Mouse (Mus musculus) 3T3-L1 (cell line): ENCODE measurements around the gene Rab3d.

Source experiments
- DNase-seq: peaks from one replicate; pipeline ENCODE4 v3.0.0-alpha.2; 2015; ENCODE audit warnings: low read depth, low spot score

The Rab3d gene

DNA sequence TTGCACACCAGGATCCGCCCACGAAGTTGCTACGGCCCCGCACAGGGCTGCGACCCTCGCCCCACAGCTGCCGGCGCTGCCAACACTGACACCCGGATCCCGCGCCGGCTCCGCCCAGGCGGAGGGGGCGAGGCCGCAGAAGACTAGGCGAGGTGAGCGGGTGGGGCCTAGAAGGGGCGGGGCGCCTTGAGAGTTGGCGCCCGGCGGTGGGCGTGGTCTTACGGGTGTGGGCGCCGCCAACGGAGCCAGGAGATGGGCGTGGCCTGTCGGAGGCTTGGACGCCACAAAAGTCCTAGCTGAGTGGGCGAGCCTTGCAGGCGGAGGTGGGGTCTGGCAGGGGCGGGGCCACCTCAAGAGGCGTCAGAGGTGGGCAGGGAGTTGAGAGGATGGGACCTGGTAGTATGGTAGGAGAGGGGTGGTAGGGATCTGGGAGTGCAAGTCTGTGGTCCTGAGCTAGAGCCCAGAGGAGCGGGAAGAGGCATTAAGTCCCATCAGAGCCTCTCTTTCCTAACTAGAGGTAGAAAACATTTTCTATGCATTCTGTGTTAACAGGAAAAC, at the start of gene Rab3d:
Rab3d (minus strand) TSS at position 158 of the 558 bp plus-strand sequence.
- DNase-seq = peak; percentile 85

DNA sequence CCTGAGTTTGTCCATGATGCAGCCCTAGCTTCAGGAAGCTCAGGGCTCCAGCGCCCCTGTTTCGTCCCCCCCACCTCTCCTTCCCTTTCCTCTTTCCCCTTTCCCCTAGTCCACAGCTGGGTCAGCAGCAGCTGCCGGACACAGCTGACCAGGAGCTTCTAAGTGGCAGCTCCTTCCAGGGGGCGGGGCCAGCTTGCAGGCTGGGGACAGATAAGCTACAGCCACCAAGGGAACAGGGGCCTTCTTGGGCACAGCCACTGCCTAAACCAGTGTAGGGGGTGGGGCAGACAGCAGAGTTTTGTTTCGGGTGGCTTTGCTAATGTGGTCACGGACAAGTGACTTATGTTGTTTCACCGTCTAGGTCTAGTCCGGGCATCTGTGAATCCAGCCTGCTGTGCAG, 45.4 kb upstream of the Rab3d start, which contains the start of gene Epor:
Epor (minus strand) TSS at position 90 of the 400 bp plus-strand sequence.
- no peak for DNase-seq

DNA sequence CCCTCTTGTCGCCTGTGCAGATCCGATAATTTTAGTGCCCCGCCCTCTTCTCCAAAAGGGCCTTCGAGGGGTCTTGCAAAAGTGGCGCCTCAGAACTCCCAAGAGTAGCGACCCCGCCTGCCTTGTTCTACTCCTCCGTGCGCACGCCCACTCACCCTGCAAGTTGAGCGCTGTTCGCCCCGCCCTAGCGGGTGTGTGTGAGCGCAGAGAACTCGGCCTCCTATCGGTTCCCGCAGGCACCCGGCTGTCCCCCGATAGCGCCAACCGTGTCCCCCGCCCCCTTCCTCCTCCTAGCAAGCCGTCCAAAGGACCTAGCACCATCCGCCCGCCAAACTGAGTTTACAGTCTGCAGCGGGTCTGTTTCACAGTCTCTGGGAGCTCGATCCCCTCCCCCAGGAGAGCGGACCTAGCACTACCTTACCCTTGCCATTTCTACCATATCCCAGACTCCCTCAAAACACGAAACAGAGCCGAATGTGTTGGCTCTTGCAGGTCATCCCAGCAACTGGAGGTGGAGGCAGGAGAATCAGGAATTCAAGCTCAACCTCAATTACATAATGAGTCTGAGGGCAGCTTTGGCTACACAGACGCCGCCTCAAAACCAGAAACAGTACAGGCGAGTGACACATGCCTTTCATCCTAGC, 44.5 kb upstream of the Rab3d start:
- DNase-seq = peak; percentile 55

DNA sequence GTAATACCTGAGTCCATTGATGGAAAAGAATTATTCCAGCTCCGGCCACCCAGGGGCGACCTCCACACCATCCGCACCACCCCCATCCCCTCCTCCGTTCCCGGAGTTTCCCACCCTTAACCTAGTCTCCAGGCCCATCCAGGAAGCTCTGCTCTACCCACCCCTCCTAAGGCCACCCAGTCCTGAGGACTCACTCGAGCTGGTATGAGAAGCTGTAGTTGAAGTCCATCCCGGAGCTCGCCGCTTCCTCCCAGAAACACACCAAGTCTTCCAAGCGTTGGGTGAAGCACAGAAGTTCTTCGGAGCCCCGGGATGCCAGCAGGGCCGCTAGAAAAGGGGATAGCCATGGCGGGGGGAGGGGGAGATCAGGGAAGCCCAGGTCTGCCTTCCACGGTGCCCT, 44.0 kb upstream of the Rab3d start:
- DNase-seq = no peak

DNA sequence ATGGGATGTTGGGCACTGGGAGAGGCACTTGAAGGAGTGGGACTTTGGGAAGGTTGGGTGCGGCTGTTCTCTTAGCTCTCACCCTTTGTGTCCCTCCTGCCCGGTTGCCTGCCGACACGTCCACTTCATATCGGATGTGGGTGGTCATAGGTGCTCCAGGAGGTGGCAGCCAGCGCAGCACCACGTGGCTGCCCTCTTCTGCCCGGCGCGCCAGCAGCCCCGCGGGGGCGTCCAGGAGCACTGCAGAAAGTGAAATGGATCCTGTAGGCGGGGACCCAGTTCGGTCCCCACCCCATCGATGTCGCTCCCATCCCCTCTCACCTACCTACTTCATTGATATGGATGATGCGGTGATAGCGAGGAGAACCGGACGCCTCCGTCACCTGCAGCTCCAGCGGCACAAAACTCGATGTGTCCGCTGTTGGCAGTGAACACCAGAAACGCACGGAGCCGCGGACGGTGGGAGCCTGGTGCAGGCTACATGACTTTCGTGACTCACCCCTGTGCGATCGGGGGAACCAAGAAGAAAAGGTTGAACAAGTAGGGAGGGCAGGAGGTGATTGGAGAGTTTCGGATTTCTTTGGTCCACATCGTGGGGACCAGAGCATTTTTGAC, 43.5 kb upstream of the Rab3d start:
- DNase-seq = no peak

DNA sequence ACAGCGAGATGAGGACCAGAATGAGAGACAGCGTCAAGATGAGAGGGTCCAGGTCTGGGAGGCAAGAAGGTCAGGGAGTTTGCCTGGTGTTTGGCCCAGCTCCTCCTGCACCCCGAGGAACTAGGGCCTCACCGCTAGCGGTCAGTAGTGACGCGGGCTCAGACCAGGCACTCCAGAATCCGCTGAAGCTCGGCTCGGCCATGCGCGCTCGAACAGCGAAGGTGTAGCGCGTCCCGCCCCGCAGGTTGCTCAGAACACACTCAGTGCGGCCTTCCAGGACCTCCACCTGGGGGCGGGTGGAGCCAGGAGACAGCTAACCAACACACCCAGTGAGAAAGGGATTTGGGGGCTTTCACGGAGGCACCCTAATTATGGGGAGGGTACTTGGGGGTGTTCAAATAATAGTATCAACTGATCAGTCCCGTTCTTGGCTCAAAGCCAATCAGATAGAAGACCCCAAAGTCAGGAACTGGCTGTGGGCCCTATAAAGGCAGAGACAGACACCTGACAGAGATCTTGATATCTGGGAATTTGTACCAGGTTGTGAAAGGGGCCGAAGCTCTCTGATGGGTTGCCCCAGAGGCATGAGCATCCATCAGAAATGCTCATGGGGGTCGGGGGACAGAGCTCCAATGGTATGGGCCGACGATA, 42.7 kb upstream of the Rab3d start:
- DNase-seq = no peak

DNA sequence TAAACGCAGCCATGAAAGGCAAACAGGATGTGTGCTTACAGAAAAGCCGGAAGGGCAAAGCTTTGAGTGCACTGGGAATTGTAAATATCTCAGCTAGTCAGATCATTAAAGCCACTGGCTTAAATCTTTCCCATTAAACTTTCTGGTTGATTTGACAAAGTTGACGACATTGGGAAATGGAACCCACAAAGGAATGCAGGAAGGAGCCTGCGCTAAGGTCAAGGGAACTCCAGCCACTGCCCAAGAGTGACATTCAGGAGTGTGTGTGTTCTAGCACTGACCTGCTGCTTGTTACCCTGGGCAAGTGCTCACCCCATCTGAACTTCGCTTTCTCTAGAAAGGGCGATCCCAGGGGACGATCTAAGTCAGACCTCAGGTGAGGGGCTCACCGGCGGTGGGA, 42.1 kb upstream of the Rab3d start:
- no peak for DNase-seq

DNA sequence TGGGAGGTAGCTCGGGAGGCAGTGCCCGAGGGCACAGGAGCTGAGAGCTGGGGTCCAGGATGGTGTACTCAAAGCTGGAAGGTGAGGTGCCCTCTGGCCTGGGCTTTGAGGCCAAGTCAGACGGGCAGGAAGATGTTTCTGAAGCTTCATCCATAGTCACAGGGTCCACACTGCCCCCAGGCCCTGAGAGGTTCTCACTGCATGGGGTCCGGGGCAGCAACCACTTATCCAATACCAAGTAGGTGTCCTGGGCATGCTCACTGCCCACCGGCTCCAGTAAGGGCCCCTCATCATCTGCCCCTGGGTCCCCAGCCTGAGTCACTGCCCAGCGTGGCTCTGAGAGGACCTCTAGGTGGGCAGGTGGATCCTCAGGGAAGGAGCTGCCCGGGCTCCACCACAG, 41.3 kb upstream of the Rab3d start:
- no peak for DNase-seq

DNA sequence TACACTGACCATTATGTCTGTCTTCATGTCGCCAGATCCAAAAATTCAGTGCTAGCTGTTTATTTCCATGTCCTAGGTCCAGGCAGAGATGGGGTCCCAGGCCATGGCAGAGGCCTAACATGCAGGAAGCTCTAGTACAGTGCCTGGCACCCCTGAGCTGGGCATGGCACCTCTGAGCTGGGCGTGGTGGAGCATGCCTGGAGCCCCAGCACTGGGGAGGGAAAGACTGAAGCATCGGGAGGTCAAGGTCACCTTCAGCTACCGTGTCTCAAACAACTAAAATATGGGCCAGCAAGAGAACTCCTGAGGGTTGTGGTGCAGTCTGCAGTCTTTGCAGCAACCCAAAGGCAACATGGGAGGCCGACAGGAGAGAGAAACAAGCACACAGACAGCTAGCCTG, 40.4 kb upstream of the Rab3d start:
- DNase-seq = no peak

DNA sequence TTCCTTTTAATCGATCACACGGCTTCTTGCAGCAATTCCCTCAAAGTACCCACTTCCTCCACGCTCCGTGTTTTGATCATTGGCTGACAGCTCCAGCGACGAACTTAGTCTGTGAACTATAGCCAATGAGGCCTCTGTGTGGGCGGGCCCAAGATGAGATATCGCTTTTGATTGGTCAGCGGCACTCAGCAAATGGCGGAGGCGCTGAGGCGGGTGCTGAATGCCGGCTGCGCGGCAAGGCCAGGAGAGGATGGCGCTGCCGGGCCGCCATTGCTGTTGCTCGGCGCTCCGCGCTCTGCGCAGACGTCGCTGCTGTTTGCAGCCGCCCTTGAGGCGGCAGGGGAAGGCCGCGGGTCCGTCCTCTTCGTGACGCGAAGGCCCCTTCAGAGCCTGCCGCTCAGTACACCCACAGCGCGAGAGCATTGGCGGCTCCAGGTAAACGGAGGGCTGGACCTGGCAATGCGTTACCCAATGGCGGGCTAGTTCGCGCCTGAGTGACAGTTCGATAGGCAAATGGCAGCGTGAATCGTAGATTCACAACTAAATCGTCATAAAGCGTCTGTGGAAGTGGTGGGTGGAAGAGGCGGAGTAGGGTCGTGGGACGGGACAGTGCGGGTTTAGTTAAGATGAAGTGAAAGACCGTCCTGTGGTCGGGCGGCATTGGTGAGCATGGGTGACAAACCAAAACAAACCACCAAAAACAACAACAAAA, 37.7 kb upstream of the Rab3d start, which contains the start of gene Swsap1:
Swsap1 (plus strand) TSS at position 186 of the 712 bp plus-strand sequence.
- peak; percentile 98 for DNase-seq

DNA sequence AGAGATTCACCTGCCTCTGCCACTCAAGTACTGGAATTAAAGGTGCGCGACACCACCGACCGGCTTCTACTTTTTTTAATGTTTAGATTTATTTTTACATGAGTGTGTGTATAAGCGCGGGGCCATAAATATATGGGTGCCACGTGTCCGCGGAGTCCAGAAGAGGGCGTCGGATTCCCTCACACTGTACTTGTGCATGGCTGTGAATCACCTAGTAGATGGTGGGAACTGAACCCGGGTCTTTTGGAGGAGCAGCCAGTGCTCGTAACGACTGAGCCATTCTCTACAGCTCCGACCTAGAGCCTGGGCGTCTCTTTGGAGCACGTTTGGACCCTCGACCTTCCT, 37.2 kb upstream of the Rab3d start:
- no peak for DNase-seq

DNA sequence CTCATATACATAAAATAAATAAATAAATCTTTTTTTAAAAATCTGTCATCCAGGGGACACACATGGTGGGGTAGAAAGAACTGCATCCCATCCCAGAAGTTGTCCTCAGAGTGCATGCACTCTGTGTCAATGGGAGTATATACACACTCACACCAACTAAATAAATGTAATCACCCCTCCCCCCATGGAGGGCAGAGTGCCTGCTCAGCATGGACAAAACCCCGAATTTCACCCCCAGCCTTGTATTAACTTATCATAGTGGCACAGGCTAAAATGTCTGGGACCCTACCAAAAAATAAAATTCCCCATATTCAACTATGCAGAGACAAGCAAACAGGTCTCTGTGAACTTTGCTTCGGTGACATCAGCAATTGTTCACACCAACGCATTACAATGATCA, 36.6 kb upstream of the Rab3d start:
- DNase-seq = no peak

DNA sequence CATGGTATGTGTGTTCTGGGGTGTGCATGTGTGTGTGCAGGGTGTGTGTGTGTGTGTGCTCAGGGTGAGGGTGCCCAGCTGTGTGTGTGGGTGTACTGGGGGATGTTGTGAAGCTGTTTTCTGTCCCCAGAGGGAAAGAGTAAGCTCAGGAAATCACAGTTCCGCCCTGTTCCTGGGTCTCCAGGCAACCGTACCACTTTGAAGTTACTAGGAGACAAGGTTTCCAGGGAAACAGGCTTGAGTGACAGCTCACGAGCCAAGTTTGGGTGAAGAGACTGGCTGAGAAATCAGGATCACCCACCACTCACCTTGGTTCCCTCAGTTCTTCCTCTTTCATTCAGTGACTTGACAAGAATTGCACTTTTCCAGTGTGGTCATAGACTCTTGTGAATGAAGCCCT, 35.6 kb upstream of the Rab3d start:
- no peak for DNase-seq

DNA sequence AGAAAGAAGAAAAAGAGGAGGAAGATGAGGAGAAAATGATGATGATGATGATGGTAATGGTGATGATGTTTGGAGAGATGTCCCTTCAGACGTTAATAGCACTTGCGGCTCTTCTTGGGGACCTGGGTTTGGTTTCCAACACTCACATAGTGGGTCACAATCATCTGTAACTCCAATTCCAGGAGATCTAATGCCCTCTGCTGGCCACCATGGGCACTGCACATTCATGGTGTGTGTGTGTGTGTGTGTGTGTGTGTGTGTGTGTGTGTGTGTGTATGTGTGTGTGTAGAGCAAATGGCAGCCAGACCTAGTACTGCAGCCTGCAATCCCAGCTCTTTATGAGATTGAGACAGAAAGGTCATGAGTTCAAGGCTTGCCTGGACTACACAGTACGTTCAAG, 34.0 kb upstream of the Rab3d start:
- no peak for DNase-seq

DNA sequence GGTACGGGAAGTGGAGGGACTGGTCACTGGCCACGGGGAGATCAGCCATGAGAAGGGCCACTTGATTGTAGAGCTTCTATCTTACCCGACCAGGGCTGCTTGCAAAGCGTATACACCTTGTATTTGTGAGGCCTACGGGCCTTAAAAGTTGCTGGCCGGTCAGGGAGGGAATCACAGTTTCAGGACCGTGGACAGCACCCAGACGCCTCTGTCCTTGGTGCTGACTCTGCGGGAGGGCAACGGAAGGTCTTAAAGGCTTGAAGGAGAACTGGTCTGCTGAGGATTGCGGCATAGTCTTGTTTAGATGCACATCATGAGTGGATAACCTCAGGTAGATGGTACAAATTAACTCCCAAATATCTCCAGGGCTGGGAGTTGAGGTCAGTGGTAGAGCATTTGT, 32.3 kb upstream of the Rab3d start:
- DNase-seq = peak; percentile 68

DNA sequence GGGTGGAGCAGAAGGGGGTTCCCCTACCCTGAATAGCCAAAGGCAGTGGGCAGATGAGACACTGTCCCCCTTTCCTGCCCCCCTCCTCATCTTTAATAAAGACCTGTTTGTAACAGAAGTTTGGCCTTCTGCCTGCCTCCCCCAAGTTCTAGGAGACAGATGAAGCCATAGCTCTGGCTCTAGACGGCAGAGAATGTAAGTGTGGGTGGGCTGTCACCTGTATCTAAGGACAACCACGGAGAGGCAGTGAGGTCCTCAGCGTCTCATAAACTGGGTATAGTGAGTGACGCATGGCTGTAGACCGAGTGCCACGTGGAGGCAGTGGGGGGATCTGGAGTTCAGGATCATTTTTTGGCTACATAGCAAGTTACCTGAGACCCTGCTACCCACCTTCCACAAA, 30.8 kb upstream of the Rab3d start:
- no peak for DNase-seq

DNA sequence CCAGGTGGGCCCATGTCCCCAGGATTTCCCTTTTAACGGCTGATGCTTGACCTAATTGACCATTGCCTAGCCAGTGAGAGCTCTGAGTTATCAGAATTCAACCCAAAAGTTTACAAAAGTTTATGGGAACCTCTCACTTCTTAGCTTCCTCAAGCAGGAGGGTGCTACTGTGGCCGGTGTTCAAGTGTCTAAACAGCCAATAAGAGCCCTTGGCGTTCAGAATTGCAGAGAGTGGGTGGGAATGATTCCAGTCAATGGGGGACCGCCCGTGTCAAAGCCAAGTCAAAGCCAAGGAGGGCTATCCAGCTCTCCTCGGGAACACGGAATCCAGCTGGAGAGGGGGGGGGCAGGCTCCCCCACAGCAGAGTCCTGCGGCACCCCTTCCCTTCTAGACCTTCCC, 30.2 kb upstream of the Rab3d start:
- DNase-seq = no peak

DNA sequence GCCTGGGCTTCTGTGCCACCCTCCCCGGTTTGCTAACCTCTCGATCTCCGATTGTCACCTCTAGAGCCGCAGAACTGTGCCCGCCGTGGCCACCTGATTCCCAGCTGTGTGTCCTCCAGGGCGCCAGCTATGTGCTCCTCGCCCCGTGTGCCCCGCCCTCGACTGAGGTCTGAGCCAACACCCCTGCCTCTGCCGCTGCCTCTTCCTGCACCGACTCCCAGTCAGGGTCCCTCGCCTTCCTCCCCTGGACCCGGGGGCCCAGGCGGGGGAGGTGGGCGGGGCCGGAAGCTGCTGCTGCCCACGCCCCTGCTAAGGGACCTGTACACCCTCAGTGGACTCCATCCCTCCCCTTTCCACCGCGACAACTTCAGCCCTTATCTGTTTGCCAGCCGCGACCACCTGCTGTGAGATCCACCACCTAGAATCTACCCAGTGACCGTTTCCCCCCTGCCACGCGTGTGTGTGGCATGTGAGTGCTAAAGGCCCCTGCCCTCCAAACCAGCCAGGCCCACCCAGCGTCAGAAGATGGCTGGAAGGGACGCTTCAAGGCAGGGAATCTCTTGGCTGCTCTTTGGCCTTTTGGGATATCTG, 29.6 kb upstream of the Rab3d start:
- no peak for DNase-seq

DNA sequence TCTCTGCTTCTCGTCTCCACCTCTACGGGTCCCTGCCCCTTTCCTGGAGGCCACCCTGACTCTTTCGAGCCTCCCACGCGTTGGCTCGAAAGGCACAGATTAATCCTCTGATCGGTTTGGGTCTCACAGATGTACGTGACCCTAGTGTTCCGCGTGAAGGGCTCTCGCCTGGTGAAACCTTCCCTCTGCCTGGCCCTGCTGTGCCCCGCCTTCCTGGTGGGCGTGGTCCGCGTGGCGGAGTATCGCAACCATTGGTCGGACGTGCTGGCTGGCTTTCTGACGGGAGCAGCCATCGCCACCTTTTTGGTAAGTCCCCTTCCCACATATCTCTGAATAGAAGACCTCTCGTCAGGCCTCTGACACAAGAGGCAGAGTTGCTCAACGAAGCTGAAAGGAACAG, 26.3 kb upstream of the Rab3d start:
- no peak for DNase-seq

DNA sequence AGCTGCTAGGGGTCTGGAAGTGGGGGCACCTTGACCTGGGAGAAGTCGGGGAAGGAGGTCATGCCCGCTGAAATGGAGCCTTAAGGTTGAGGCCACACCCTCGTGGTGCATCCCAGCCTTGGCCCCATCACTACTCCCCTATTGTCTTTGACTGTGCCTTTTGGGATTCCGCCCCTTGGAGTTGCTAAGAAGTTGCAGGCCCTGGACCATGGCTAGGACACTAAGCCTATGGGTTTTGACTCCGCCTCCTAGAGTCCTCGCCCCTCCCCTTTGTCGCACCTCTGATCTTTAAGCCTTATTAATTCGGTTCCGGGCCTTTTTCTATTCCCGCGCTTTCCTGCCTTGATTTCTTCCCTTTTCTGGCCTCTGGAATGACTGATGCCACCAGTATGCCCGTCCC, 25.6 kb upstream of the Rab3d start:
- no peak for DNase-seq

DNA sequence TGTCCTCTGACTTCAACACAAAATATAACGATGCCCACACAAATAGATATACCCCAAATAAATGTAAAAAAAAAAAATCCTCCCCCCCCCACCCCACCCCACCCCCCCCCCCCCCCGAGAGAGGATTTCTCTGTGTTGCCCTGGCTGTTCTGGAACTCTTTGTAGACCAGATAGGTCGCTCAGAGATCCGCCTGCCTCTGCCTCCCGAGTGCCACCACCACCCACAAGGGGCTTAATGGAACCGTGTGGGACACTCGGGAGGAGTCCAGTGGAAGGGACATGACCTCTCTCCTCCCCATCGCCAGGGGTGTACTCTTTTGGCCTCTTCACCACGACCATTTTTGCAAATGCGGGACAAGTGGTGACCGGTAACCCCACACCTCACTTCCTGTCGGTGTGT, 25.1 kb upstream of the Rab3d start:
- DNase-seq = no peak
